Mouse (Mus musculus) erythroblast, embryonic 14.5 days (primary cell): ENCODE results near the gene Cldn34a.

Experiments used
- GATA1 ChIP-seq: IDR thresholded peaks from 2 replicates; pipeline ENCODE4 v1.6.1; 2012; ENCODE audit warnings: low read length, inconsistent platforms, mixed read lengths
- TAL1 ChIP-seq: IDR thresholded peaks from 3 replicates; pipeline ENCODE4 v1.6.1; 2012; ENCODE audit warnings: low read length, inconsistent platforms, mixed read lengths

- TF ChIP-seq GATA1: no peak
- no peak for TF ChIP-seq TAL1
These were observed 15.0 kb upstream of the Cldn34a start for GRCm38 (mm10) chrX:152548180-152548579.
